Mouse (Mus musculus): Measurements from ENCODE around the gene Gnai2. TPM values are rescaled to one million over a fixed set of nuclear protein-coding genes. Genes with fewer than 3 reads are reported as not detected.
"Not testable (repeated sequence)": the region's sequence is repeated elsewhere in the genome, so short reads cannot be mapped to it uniquely, and the experiment has no call there.

Gnai2 gene
- polyA plus RNA-seq, 1 experiment = 273 TPM

DNA sequence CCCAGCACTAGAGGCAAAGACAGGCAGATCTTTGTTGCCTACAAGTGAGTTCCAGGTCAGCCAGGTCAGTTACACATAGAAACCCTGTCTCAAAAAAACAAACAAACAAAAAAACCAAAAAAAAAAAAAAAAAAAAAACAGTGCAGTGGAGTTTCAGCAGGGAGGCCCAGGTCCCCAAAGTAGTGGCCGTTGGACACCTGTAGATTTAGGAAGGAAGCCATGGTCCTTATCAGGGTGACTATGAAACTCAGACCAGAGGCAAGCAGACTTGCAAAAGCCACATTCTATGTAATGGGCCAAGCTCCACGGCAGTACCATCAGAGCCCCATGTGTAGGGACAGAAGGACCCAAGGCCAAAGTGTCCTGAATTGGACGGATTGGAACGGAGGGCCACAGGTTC lies 53.6 kb downstream of the Gnai2 start:
- Histone ChIP-seq H3K4me3 (replicated peaks; ENCODE audit: control insufficient read depth, low read depth, low read length) (peak overlapping the region; percentile 90), H3K27ac (ENCODE audit: control insufficient read depth, insufficient read depth, low read depth, low read length, poor library complexity) (peak overlapping the region; percentile 91), H3K4me1 (ENCODE audit: control insufficient read depth, insufficient read depth, low read length) (peaks cover 1% of the 10 kb centered on the region; the same call in 1 of the 2 replicates)
- no peak for TF ChIP-seq CTCF (IDR thresholded peaks at IDR 0.05; ENCODE audit: control insufficient read depth, insufficient read depth, low read length)
- TF ChIP-seq POLR2A (IDR thresholded peaks at IDR 0.05; ENCODE audit: borderline replicate concordance, control insufficient read depth, low read depth, low read length) = no peak
- 22% methylated on average over 4 of the region's 4 CpGs for WGBS

DNA sequence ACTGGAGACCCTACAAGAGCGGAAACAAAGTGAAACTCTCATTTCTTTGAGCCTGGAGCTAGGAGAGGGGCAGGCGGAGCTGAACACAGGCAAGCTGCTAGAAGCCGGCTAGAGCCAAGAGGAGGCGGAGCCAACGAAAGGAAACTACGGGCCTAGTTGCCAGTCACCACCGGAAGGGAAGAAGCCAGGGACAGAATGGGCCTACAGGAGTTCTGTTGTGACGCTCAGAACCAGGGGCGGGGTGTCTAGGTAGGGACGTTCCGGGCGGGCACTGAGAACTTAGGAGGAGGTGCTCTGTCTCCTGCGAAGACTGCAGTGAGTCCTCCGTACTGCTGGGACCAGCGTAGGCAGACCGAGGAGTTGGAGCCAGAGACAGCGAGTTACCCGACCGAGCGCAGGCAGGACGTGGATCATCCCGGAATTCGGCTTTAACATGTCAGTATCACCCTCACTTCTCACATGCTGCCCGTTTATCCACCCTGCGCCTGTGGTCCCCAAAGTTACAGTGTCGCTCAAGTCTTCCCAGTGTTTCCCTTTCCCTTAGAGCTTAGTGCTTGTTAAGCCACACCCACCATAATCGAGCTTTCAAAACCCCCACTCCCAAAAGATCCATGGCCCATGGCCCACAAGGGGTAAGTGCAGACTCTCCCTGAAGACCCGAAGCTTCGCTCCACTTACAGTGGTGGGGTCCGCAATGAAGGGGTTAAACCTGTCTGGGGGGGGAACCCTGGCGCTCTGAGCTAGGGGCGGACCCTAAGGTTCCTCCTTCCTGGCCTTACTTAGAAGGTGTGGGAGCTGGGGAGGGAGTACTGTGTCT lies 54.5 kb downstream of the Gnai2 start, which contains the start of gene Hyal3:
Hyal3 (plus strand) TSS at position 318 of the 817 bp plus-strand sequence.
- Histone ChIP-seq H3K4me3 (replicated peaks; ENCODE audit: control insufficient read depth, low read depth, low read length) (peak within 1 kb of the TSS; percentile 90), H3K27ac (ENCODE audit: control insufficient read depth, insufficient read depth, low read depth, low read length, poor library complexity) (peak within 1 kb of the TSS; percentile 91), H3K4me1 (ENCODE audit: control insufficient read depth, insufficient read depth, low read length) (no peaks in the 10 kb centered on the region; the same call in 1 of the 2 replicates)
- under 1% methylated on average over 32 of the region's 32 CpGs for WGBS
- TF ChIP-seq POLR2A (IDR thresholded peaks at IDR 0.05; ENCODE audit: borderline replicate concordance, control insufficient read depth, low read depth, low read length) = no peak; the same call in none of the 2 replicates
- no peak; the same call in 1 of the 2 replicates for TF ChIP-seq CTCF (IDR thresholded peaks at IDR 0.05; ENCODE audit: control insufficient read depth, insufficient read depth, low read length)

DNA sequence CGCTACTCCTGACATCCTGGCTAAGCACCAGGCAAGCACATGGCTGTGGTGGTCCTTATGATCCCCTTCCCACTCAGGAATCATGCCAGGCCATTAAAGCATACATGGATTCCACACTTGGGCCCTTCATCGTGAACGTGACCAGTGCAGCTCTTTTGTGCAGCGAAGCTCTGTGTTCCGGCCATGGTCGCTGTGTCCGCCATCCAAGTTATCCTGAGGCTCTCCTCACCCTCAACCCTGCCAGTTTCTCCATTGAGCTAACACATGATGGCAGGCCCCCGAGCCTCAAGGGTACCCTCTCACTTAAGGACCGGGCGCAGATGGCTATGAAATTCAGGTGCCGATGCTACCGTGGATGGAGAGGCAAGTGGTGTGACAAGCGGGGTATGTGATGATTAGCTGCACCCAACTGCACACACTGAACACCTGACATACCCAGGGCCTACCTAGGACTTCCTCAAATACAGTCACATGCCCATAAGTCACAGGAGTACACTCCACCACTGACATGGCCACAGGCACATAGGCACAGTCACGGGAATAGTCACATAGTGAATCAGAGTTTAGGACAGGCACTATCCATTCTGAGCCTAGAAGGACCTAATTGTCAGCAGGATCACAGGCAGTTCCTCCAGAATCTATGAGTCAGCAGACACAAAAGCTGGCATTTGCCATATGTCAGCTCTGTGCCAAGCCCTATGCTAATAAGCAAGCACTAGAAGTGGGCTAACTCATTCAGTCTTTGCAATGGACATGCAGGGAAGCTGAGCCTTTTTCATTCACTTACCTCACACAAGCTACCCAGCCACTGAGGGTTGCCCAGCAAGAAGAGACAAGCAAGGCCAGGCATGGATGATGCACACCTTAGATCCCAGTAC lies 55.9 kb downstream of the Gnai2 start:
- 90% methylated on average over 14 of the region's 14 CpGs for WGBS
- TF ChIP-seq CTCF (IDR thresholded peaks at IDR 0.05; ENCODE audit: control insufficient read depth, insufficient read depth, low read length) (no peak), POLR2A (IDR thresholded peaks at IDR 0.05; ENCODE audit: borderline replicate concordance, control insufficient read depth, low read depth, low read length) (no peak)
- Histone ChIP-seq H3K4me1 (ENCODE audit: control insufficient read depth, insufficient read depth, low read length) (no peaks in the 10 kb centered on the region; the same call in 1 of the 2 replicates), H3K27ac (ENCODE audit: control insufficient read depth, insufficient read depth, low read depth, low read length, poor library complexity) (no peak overlapping the region), H3K4me3 (replicated peaks; ENCODE audit: control insufficient read depth, low read depth, low read length) (no peak overlapping the region)

DNA sequence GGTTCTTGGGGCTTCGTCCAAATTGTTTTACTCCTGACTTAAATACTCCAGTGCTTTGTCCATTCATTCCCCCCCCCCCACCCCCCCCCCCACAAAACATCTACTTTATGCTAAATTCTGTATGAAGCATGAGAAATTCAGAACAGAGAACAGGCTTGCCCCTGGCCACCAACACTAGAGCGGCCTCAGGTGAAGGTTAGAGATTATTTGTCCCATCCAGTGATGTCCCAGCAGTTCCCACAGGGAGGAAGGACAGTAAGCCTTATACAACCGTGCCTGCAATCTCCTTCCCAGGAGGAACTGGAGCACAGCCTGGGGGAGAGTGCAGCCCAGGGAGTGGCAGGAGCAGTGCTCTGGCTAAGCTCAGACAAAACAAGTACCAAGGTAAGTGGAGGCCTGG lies 56.6 kb downstream of the Gnai2 start, which contains the start of gene Naa80:
Naa80 (plus strand) TSS at position 301 of the 400 bp plus-strand sequence.
- H3K4me3 ChIP-seq (replicated peaks; ENCODE audit: control insufficient read depth, low read depth, low read length) = no peak within 1 kb of the TSS
- TF ChIP-seq POLR2A (IDR thresholded peaks at IDR 0.05; ENCODE audit: borderline replicate concordance, control insufficient read depth, low read depth, low read length) = no peak
- no peak within 1 kb of the TSS for H3K27ac ChIP-seq (ENCODE audit: control insufficient read depth, insufficient read depth, low read depth, low read length, poor library complexity)
- H3K4me1 ChIP-seq (ENCODE audit: control insufficient read depth, insufficient read depth, low read length) = no peaks in the 10 kb centered on the region; the same call in 1 of the 2 replicates
- WGBS = 78% methylated on average over 3 of the region's 3 CpGs

GRCm38 (mm10) chr9:107577871-107578270 lies 57.3 kb downstream of the Gnai2 start:
- Histone ChIP-seq H3K4me3 (replicated peaks; ENCODE audit: control insufficient read depth, low read depth, low read length) (no peak overlapping the region), H3K27ac (ENCODE audit: control insufficient read depth, insufficient read depth, low read depth, low read length, poor library complexity) (no peak overlapping the region), H3K4me1 (ENCODE audit: control insufficient read depth, insufficient read depth, low read length) (no peaks in the 10 kb centered on the region; the same call in 1 of the 2 replicates)
- TF ChIP-seq POLR2A (IDR thresholded peaks at IDR 0.05; ENCODE audit: borderline replicate concordance, control insufficient read depth, low read depth, low read length) = no peak
- no peak for TF ChIP-seq CTCF (IDR thresholded peaks at IDR 0.05; ENCODE audit: control insufficient read depth, insufficient read depth, low read length)
- 94% methylated on average over 10 of the region's 10 CpGs for WGBS

GRCm38 (mm10) chr9:107576357-107577107 lies 58.6 kb downstream of the Gnai2 start, which contains the start of gene Hyal1:
TSS of gene Hyal1 (plus strand) at chr9:107576927.
- TF ChIP-seq CTCF (IDR thresholded peaks at IDR 0.05; ENCODE audit: control insufficient read depth, insufficient read depth, low read length) (no peak), POLR2A (IDR thresholded peaks at IDR 0.05; ENCODE audit: borderline replicate concordance, control insufficient read depth, low read depth, low read length) (0 out of 2 replicates have a peak, but pooled peaks have one; percentile 24)
- 41% methylated on average over 16 of the region's 16 CpGs for WGBS
- H3K27ac ChIP-seq (ENCODE audit: control insufficient read depth, insufficient read depth, low read depth, low read length, poor library complexity) = no peak within 1 kb of the TSS; the same call in 1 of the 2 replicates
- H3K4me3 ChIP-seq (replicated peaks; ENCODE audit: control insufficient read depth, low read depth, low read length) = peak within 1 kb of the TSS; percentile 45
- no peaks in the 10 kb centered on the region; the same call in 1 of the 2 replicates for H3K4me1 ChIP-seq (ENCODE audit: control insufficient read depth, insufficient read depth, low read length)

GRCm38 (mm10) chr9:107575579-107576356 lies 59.4 kb downstream of the Gnai2 start:
- 85% methylated on average over 14 of the region's 14 CpGs for WGBS
- TF ChIP-seq POLR2A (IDR thresholded peaks at IDR 0.05; ENCODE audit: borderline replicate concordance, control insufficient read depth, low read depth, low read length) (no peak), CTCF (IDR thresholded peaks at IDR 0.05; ENCODE audit: control insufficient read depth, insufficient read depth, low read length) (no peak)
- no peak overlapping the region for H3K27ac ChIP-seq (ENCODE audit: control insufficient read depth, insufficient read depth, low read depth, low read length, poor library complexity)
- H3K4me3 ChIP-seq (replicated peaks; ENCODE audit: control insufficient read depth, low read depth, low read length) = no peak overlapping the region
- no peaks in the 10 kb centered on the region; the same call in 1 of the 2 replicates for H3K4me1 ChIP-seq (ENCODE audit: control insufficient read depth, insufficient read depth, low read length)

GRCm38 (mm10) chr9:107573774-107574173 lies 61.4 kb downstream of the Gnai2 start:
- H3K4me1 ChIP-seq (ENCODE audit: control insufficient read depth, insufficient read depth, low read length); H3K27ac ChIP-seq (ENCODE audit: control insufficient read depth, insufficient read depth, low read depth, low read length, poor library complexity); H3K4me3 ChIP-seq (replicated peaks; ENCODE audit: control insufficient read depth, low read depth, low read length): not testable (repeated sequence)
- WGBS = 76% methylated on average over 6 of the region's 6 CpGs

All from bone marrow, adult 2 months (tissue).